Mouse (Mus musculus) left cerebral cortex, postnatal 10 days (tissue): Measurements from ENCODE around the gene Det1. TPM values are rescaled to one million over a fixed set of nuclear protein-coding genes. Genes with fewer than 3 reads are reported as not detected.

Source experiments
- DNase-seq, 2 experiments: peaks; one replicate each; pipeline ENCODE4 v3.0.0; 2021 to 2022; ENCODE audit warnings: low spot score in 2 of 2, mixed read lengths in 1 of 2; ENCODE audit errors: extremely low spot score in 1 of 2
- intact Hi-C: fragments of 180-260 bp; cut with DNase I; formaldehyde crosslinking; loops from one replicate; pipeline ENCODE4 v1.15.1; 2025
- microRNA-seq: library from miRNA; unstranded; fragments of <30 nt; microRNA quantifications from one replicate; pipeline ENCODE4 v1.2.0, GENCODE M21; 2022
- total RNA-seq, 2 experiments: library from RNA; stranded (reverse); gene quantifications; 2 replicates each; pipeline ENCODE4 v1.2.3; 2021

The Det1 gene
- total RNA-seq, 2 experiments from 2014 or later, result 4.8 to 5.6 TPM

DNA sequence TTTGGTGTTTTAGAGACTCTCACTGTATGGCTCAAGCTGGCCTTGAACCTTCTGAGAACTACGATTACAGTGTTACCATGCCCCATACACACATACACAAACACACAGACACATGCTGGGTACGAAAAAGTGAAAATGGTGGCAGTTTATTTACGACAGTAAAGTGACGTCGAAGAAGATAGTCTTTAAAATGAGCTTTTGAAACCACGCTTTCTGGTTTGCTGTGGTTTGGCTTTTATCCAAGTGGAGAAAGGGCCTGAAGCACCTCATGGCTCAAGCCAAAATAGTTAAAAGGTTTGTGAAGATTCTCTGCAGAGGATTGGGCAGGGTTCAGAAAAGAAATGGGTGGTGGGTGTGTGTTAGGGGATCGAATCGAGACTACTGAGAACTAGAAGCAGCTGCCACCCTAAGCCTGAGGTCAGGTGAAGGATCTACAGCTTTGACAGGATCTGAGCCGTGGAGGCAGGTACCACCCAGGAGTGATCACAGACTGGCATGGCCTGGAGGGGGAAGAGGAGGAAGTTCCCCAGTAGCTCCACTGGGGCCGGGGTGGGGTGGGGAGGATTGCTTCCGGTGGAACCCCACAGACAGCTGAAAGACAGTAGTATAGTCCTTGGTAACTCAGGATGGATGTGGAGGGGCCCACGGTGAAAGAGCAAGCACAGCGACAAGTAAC lies 53.0 kb downstream of the Det1 start:
- intact Hi-C loops, result loop anchor here (5.0 kb wide), 1 partner anchor 53 kb away; the partner anchor contains the start of gene Det1
- no peak for DNase-seq

DNA sequence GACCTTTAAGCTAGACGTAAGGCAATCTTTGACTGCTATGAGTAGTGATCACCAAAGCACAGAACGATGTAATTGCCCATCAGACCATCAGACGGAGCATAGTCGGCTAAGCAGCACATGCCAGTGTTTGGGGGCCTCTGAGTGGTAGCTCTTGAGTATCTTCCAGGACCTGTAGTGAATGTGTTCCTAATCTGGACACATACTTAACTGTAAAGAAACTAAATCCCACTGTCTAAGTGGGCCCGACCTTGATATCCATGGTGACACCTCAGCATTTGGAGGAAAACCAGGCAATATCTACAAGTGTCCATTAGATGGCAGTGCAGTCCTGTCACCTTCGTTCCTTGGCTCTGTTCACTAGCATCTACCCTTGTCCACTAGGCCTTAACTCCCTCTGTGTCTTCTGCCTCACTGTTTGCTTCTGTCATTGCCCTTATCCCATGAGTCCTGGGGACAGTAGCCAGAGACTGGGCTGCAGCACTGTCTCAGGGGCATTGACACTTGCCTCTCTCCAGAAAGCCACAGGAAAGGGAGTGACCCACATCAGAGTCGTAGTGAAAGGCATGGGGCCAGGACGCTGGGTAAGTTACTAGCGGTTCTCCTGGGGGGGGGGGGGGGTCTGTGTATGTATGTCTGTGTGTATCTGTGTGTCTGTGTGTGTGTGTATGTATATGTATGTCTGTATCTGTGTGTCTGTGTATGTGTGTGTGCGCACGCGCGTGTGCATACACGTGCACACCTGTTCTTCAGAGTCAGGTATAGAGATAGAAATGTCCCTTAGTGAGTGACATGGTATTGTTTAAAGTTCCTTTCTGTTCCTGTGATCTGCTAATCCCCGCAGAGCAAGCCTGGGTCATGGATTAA lies 55.5 kb downstream of the Det1 start:
- intact Hi-C loops, result loop anchor here (1.0 to 5.0 kb wide), 2 partner anchors 56 to 99 kb away; partner anchors contain the start of gene Det1
- peak in 1 of 2 experiments; percentile 75 for DNase-seq

DNA sequence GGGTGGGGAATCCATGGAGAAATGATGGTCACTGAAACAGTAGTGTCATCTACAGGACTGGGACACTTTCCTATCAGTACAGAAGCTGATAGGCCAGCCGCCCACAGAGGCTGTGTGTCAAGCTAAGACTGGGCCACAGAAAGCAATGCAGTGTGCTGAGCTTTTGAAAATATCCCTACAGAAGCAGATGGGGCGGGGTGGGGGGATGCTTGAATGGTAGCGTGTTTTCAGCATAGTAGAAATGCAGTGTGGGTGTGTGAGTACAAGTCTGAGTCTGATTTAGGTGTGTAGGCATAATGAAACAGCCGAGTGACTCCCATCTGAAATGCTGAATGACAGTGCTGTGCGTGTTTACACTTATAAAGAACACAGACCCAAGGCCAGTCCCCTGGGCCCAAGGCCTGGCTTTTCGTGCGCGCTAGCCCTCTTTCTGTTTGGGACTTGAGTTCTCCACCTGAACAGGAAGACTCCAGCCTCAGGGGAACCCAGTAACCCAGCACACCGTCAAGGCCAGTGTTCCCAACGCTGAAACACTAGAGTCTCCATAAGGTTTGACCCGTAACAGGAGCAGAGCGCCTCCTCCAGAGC lies 59.2 kb downstream of the Det1 start:
- intact Hi-C loops, result no loop called here

GRCm38 (mm10) chr7:78785906-78786305 lies 61.2 kb downstream of the Det1 start:
- intact Hi-C loops, result no loop called here

More for the DNA sequence above, 59.2 kb downstream of the Det1 start:
- DNase-seq, result no peak

DNA sequence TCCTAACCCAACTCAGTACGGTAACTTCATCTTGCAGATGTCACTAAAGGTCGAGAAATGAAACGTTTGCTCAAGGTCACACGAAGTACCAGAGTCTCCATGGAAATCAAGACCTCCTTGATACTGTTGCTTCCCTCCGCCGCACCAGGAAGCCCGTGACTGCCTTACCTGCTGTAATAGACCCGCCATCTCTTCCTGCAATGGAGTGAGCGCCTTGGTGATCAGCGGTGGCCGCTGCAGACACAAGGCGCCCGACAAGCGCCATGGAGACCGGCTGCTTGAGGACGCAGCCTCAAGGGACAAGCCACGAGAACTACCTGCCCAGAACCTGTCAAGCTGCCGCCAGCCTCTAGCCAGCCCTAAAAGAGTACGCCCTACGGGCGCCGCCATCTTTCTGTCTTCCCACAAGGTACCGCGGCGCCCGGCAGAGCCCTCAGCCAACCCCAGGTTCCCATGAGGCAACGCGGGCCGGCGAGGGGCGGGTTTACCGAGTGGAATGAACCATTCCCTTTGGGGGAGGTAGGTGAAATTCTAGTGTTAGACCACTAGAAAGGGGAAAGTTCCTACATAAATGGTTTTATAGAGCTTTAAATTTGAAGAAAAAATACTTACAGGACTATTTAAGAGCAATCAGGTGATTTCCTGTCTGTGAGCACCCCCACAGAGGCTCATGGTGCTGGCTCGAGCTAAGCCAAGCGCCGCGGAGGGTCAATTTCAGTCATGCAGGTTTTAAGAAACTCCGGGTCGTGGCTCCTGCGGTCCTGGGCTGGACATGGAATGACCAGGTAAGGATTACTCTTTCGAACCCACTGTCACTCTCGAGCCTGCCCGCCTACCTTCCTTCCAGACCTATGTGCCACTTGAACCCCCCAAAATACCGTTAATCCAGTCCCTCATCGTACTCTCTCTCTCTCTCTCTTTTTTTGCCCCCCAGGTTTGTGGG lies 64.2 kb downstream of the Det1 start, which contains the start of the genes Mrps11 and Mrpl46:
Gene Mrps11 (plus strand): TSS at position 481 of the 943 bp plus-strand sequence.
Gene Mrpl46 (minus strand): TSS at position 893 of the 943 bp plus-strand sequence.
- DNase-seq, result peak; percentile 76 to 92
- intact Hi-C loops, result no loop called here

More at GRCm38 (mm10) chr7:78785906-78786305, 61.2 kb downstream of the Det1 start:
- DNase-seq, result no peak

DNA sequence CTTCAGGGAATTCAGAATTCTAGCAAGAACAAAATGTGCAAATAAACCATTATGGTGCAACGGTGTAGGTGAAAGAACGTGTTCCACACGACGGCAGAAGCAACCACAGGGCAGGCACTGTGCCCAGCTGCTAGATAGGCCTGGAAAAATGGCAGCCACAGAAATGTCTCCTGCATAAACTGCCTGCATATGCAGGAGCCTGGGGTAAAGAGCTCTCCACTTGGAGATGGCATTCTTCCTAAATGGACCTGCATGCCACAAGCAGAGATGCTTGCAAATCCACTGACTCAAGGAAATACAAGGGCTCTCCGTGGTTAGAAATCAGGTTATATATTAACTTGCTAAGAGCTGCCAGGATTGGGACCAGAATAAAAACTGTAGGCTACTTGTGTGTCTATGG lies 68.3 kb downstream of the Det1 start:
- no peak for DNase-seq
- intact Hi-C loops, result no loop called here

Small RNA genes within 50 kb of the gene (microRNA-seq; reads per million reads assigned to microRNA genes)
- 226 reads per million, percentile 63 among the genes with 10 or more reads in this experiment for gene Mir7-2

Other genes with a start within 250 kb of the Det1 start
- gene Ntrk3, start 109.3 kb downstream of the Det1 start, total RNA-seq, result 100 to 1,000 TPM; 125 to 130 TPM
- gene Mrps11, start 64.1 kb downstream of the Det1 start, total RNA-seq, result 10 to 100 TPM; 34.4 to 39.6 TPM
- 10 to 100 TPM; 26.4 to 29.5 TPM for gene Mrpl46, start 63.7 kb downstream of the Det1 start, total RNA-seq
- gene Aen, start 48.6 kb upstream of the Det1 start, total RNA-seq, result 10 to 100 TPM; 30.7 to 34.3 TPM
- gene Isg20, start 66.2 kb upstream of the Det1 start, total RNA-seq, result 1 to 10 TPM in 1 of 2 experiments, under 1 TPM in 1; 0.90 to 1.1 TPM
- gene Acan, start 206.2 kb upstream of the Det1 start, total RNA-seq, result 1 to 10 TPM; 3.3 to 3.6 TPM